Mouse (Mus musculus) thymus, adult 2 months (tissue): Measurements from ENCODE around the gene Adgrb3.

Source experiments
- CTCF ChIP-seq: fragments of 200-500 bp; IDR thresholded peaks from 2 replicates; pipeline ENCODE4 v1.5.1; 2012; ENCODE audit warnings: mild to moderate bottlenecking, control low read depth, low read length, moderate library complexity, borderline replicate concordance; ENCODE audit not compliant: control insufficient read depth, poor library complexity, insufficient read depth; ENCODE audit errors: extremely low read depth
- POLR2A ChIP-seq: fragments of 200-500 bp; IDR thresholded peaks from 2 replicates; pipeline ENCODE4 v1.6.1; 2012; ENCODE audit warnings: mild to moderate bottlenecking, low read length, control low read depth, moderate library complexity; ENCODE audit not compliant: control insufficient read depth, poor library complexity, insufficient read depth; ENCODE audit errors: extremely low read depth

- TF ChIP-seq CTCF (no peak), POLR2A (no peak)
Observed at GRCm38 (mm10) chr1:25088010-25088719, 741.3 kb downstream of the Adgrb3 start.
